Mouse (Mus musculus) cortical plate, adult 2 months (tissue): ENCODE results near the gene Scai.

Experiments used
- CTCF ChIP-seq: fragments of 200-500 bp; IDR thresholded peaks from 2 replicates; pipeline ENCODE4 v1.5.1; 2011; ENCODE audit warnings: mild to moderate bottlenecking, control low read depth, low read length; ENCODE audit not compliant: insufficient read depth; ENCODE audit errors: extremely low read depth
- POLR2A ChIP-seq: fragments of 200-500 bp; IDR thresholded peaks from 2 replicates; pipeline ENCODE4 v1.6.1; 2011; ENCODE audit warnings: mild to moderate bottlenecking, low read length, control low read depth; ENCODE audit not compliant: insufficient read depth; ENCODE audit errors: extremely low read depth

- TF ChIP-seq CTCF: no peak
- no peak for TF ChIP-seq POLR2A
Observed at GRCm38 (mm10) chr2:39031611-39032010, 158.9 kb downstream of the Scai start.
